Mouse (Mus musculus): ENCODE results near the gene Mfsd4b1.

Mfsd4b1 gene

DNA sequence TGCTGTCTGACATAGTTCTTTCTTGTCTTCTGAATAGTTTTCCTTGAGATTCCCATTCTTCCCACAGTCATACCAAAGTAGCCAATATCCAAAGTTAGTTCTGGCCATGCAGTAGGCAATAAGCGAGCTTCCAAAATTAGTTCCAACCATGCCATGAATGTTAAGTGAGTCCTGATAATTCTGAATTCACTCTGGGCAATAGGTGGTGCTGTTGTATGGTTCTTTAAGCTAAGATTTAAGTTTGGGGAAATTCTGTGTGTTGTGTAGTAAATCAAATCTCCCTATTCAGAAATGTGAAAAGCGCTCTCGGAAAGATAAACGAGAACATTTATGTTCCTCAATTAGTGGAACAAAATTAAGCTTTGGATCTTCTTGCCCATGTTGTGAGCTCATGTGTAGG is 66.8 kb downstream of the Mfsd4b1 start:
- DNase-seq = no peak

DNA sequence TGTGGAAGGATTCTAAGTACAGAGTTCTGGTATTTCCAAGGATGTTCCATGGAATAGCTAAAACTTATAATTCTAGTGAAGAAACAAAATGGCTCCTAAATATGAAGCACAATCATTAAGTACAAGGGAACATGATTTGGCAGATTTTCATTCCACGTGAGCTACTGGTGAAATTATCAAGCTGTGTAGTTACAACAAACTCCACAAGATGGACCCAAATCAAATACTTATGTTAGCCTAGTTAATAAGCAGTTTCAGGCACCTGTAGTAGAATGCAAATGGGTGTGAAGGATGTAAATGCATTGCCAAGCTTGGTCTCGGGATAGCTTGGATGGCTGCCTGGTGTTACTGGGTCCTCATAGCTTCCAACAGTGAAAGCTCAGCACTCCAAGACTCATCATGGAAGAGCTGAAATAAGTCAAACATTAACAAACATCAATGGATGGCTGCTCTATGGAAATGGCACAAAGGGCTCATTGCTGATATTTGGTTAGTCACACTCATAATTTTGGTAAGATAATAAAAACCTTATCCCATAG is 68.7 kb downstream of the Mfsd4b1 start:
- DNase-seq = no peak

DNA sequence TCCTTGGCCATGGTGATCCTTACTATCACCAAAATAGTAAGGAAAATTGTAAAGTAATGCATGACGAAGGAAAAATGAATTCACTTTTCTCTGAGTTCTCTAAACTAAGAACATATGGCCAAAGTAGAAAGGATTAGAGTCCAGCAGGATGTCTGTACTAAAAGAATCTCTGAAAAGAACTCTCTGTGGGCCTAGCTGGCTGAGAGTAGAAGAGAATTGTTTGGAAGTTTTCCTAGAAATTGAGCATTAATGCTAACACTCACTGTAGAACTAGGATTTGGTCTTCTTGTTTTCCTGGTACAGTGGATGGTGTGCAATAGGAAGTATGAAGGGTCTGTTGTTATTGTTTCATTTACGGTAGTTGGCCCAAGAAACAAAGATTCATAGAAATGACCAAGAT is 69.9 kb downstream of the Mfsd4b1 start:
- no peak for DNase-seq
